Mouse (Mus musculus) liver, adult 2 months (tissue): ENCODE measurements around the gene Sec22a. TPM values are rescaled to one million over a fixed set of nuclear protein-coding genes. Genes with fewer than 3 reads are reported as not detected.

ENCODE experiments used
- DNase-seq: peaks from one replicate; pipeline ENCODE4 v3.0.0-alpha.2; 2011; ENCODE audit warnings: low read depth, low spot score; ENCODE audit errors: extremely low read depth
- H3K27ac ChIP-seq: fragments of 200-500 bp; replicated peaks from 2 replicates; pipeline ENCODE4 v1.5.1; 2012; ENCODE audit warnings: low read depth, mild to moderate bottlenecking, control low read depth, inconsistent platforms, low read length; ENCODE audit not compliant: insufficient read depth
- H3K27me3 ChIP-seq: fragments of 200-500 bp; 2 replicates; pipeline ENCODE4 v1.6.1; 2012; ENCODE audit warnings: mild to moderate bottlenecking, moderate library complexity, low read length, inconsistent platforms; ENCODE audit not compliant: control insufficient read depth, insufficient read depth
- H3K36me3 ChIP-seq: fragments of 200-500 bp; 2 replicates; pipeline ENCODE4 v1.6.1; 2012; ENCODE audit warnings: low read length, inconsistent platforms; ENCODE audit not compliant: control insufficient read depth, insufficient read depth
- H3K4me1 ChIP-seq: fragments of 200-500 bp; 2 replicates; pipeline ENCODE4 v1.6.1; 2011; ENCODE audit warnings: low read length; ENCODE audit not compliant: control insufficient read depth, insufficient read depth
- H3K4me3 ChIP-seq: fragments of 200-500 bp; 2 replicates; pipeline ENCODE4 v1.5.1; 2011; ENCODE audit warnings: low read depth, mild to moderate bottlenecking, control low read depth, low read length, moderate library complexity; ENCODE audit not compliant: insufficient read depth
- H3K79me2 ChIP-seq: fragments of 200-500 bp; 2 replicates; pipeline ENCODE4 v1.6.1; 2012; ENCODE audit warnings: inconsistent platforms, mild to moderate bottlenecking, low read length, moderate library complexity; ENCODE audit not compliant: control insufficient read depth, insufficient read depth
- H3K9ac ChIP-seq: fragments of 200-500 bp; 2 replicates; pipeline ENCODE4 v1.6.1; 2012; ENCODE audit warnings: low read depth, mild to moderate bottlenecking, control low read depth, inconsistent platforms, low read length
- CTCF ChIP-seq: fragments of 200-500 bp; IDR thresholded peaks from 2 replicates; pipeline ENCODE4 v1.5.1; 2011; ENCODE audit warnings: low read depth, low read length, control low read depth
- POLR2A ChIP-seq: fragments of 200-500 bp; IDR thresholded peaks from 2 replicates; pipeline ENCODE4 v1.6.1; 2011; ENCODE audit warnings: low read length, control low read depth; ENCODE audit not compliant: insufficient read depth; ENCODE audit errors: extremely low read depth
- WGBS: fragments of 180-500 bp; shearing (Covaris S2); methylation state at CpG from one replicate; pipeline ENCODE4 v1.1.7; 2018; 5-methylcytosine and 5-hydroxymethylcytosine counted together
- polyA plus RNA-seq: library from polyadenylated mRNA; depleted of rRNA; stranded (reverse); fragments of >200 nt; gene quantifications from 2 replicates; pipeline ENCODE4 v1.2.3, GENCODE M21; 2012
- total RNA-seq: library from RNA; depleted of rRNA; stranded (reverse); fragments of >200 nt; gene quantifications from 2 replicates; pipeline ENCODE4 v1.2.3, GENCODE M21; 2014

Gene Sec22a
- total and polyA plus RNA-seq, 2 experiments, result 6.4 to 21.0 TPM

DNA sequence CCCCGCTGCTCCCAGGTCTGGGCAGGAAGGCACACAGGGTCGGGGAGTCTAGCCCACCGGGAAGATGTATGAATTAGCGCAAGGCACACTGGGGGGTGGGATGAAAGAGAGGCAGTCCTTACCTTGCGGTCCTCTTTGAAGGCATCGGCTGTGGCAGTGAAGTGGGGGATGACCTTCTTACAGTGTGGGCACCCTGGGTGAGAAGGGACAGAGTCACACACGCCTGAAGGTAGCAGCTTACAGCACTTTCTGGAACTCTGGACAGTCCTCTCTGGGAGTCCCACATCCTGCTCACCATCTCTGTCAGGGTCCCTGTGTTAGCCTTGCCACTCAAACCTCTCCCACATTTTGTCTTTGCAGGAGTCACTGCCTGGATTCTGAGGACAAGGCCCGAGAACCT, 40.2 kb upstream of the Sec22a start:
- 91% methylated on average over 8 of the region's 8 CpGs for WGBS
- H3K27me3 ChIP-seq, result no peaks in the 10 kb centered on the region
- H3K36me3 ChIP-seq, result peaks cover 46% of the 10 kb centered on the region
- no peak for DNase-seq
- TF ChIP-seq CTCF (no peak), POLR2A (no peak)
- no peak overlapping the region for H3K4me3 ChIP-seq
- no peak overlapping the region for H3K27ac ChIP-seq
- H3K4me1 ChIP-seq, result peaks cover 13% of the 10 kb centered on the region
- no peak overlapping the region for H3K9ac ChIP-seq
- no peaks in the 10 kb centered on the region for H3K79me2 ChIP-seq

DNA sequence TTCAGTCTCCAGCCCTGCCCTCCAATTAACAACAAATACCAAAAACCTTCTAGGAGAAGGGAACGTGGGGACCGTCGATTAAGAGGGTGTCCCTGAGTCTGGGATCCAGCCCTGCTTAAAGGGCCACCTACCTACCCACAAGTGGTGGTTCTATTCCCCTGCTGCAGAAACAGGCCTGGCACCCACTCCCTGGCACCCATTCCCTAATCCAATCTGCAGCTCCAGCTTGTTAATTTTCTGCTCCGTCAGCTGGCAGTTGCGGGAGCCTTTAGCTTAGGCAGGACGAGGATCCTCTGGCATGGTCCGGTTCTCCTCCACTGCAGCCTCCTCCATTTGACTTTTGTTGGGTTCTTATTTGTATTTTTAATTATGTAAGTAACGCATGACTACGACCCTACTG, 39.6 kb upstream of the Sec22a start:
- WGBS, result 91% methylated on average over 9 of the region's 9 CpGs
- no peak overlapping the region for H3K4me3 ChIP-seq

DNA sequence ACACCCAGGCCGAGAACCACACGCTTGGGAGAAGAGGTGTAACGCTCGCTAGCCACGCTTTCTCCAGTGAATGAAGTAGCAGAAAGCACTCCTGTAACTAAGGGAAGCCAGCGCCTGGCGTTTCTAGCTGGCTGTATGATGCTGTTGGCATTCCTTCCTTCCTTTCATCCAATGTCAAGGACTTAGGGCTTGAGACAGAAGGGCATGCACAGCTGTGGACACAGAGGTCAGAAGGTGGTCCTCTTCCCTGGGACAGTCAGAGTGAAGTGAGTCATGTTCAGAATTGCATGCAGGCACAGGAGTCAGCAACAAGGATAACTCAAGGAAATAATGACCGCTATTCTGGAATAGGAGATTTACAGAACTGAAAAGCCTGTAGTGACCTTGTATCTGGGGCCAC, 29.1 kb upstream of the Sec22a start:
- H3K4me1 ChIP-seq, result no peaks in the 10 kb centered on the region
- no peaks in the 10 kb centered on the region for H3K27me3 ChIP-seq
- no peak for DNase-seq
- H3K9ac ChIP-seq, result no peak overlapping the region
- no peaks in the 10 kb centered on the region for H3K79me2 ChIP-seq
- no peak overlapping the region for H3K4me3 ChIP-seq
- TF ChIP-seq POLR2A (no peak), CTCF (no peak)
- WGBS, result 91% methylated on average over 8 of the region's 8 CpGs
- H3K27ac ChIP-seq, result no peak overlapping the region
- peaks cover 18% of the 10 kb centered on the region for H3K36me3 ChIP-seq

More for the DNA sequence above, 39.6 kb upstream of the Sec22a start:
- Histone ChIP-seq H3K27me3 (no peaks in the 10 kb centered on the region), H3K9ac (no peak overlapping the region), H3K4me1 (peaks cover 13% of the 10 kb centered on the region), H3K79me2 (no peaks in the 10 kb centered on the region), H3K27ac (no peak overlapping the region), H3K36me3 (peaks cover 44% of the 10 kb centered on the region)
- DNase-seq, result no peak
- TF ChIP-seq CTCF, result no peak
- TF ChIP-seq POLR2A, result no peak

DNA sequence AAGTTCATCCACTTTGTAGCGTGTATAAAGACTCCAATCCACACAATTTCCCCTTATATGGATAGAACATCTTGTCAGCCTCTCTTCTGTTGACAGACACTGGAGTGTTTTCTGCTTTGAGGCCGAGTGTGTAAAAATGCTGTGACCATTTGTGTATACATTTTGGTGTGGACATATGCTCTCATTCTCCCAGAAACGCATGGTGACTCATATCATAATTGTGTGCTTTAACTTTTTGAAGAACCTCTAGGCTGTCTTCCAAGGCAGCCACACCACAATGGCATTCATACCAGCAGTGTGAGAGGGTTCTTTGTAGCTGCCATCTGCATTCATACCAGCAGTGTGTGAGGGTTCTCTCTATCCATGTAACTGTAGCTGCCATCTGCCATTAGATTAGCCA, 21.9 kb upstream of the Sec22a start:
- TF ChIP-seq POLR2A (no peak), CTCF (no peak)
- Histone ChIP-seq H3K4me3 (no peak overlapping the region), H3K27ac (no peak overlapping the region), H3K4me1 (no peaks in the 10 kb centered on the region), H3K36me3 (no peaks in the 10 kb centered on the region), H3K9ac (no peak overlapping the region), H3K27me3 (no peaks in the 10 kb centered on the region), H3K79me2 (no peaks in the 10 kb centered on the region)
- DNase-seq, result no peak
- 92% methylated on average over 3 of the region's 3 CpGs for WGBS

DNA sequence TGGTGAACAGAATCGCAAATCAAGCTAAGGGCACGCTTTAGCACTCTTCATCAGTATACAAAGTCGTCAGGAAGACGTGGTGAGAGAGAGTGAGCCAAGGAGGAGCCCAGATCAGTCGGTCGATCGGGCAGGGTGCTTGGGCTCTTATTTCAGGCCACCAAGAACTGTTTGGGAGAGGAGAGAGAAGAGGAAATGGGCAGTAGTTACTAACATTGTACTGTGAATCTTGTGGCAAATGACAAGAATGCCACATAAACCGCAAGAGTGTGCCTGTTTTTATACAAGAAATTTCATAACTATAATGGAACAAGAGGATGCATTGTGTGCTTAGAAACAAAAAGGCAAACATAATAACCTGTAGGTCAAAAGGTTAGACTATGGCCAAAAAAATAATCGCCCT, 16.3 kb upstream of the Sec22a start:
- Histone ChIP-seq H3K4me1 (peaks cover 4% of the 10 kb centered on the region; the same call in 1 of the 2 replicates), H3K27ac (peak overlapping the region; percentile 37), H3K36me3 (no peaks in the 10 kb centered on the region), H3K4me3 (no peak overlapping the region), H3K9ac (no peak overlapping the region), H3K79me2 (no peaks in the 10 kb centered on the region), H3K27me3 (no peaks in the 10 kb centered on the region)
- DNase-seq, result no peak
- 86% methylated on average over 9 of the region's 9 CpGs for WGBS
- TF ChIP-seq POLR2A (no peak), CTCF (no peak)

DNA sequence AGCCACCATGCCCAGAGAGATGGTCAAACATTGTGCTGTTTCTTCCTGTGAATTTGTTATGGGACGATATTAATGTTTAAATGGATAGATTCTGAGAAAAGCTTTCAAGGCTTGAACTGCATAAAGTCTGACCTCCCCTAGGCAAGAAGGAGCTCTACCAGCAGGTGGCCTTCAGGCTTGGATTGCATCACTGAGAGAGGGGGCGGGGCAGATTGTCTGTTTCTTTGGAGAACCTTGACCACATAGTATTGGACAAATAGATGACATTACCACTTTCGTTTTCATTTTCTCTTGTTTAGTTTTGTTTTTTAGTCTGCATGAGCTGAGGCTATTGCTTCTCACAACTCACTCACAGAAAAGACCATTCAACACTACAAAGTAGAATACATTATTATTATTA, 15.6 kb upstream of the Sec22a start:
- TF ChIP-seq CTCF, result peak; percentile 62
- no peak for TF ChIP-seq POLR2A
- WGBS, result 27% methylated on average over 3 of the region's 3 CpGs
- Histone ChIP-seq H3K36me3 (no peaks in the 10 kb centered on the region), H3K9ac (no peak overlapping the region), H3K79me2 (no peaks in the 10 kb centered on the region), H3K4me3 (no peak overlapping the region), H3K27me3 (no peaks in the 10 kb centered on the region), H3K27ac (no peak overlapping the region), H3K4me1 (peaks cover 4% of the 10 kb centered on the region; the same call in 1 of the 2 replicates)
- peak; percentile 88 for DNase-seq
